Mouse (Mus musculus) C2C12 (cell line): ENCODE results near the gene Rrp12.

ENCODE experiments used
- CEBPB ChIP-seq: IDR thresholded peaks from one replicate; pipeline ENCODE4 v1.6.1; 2011; ENCODE audit warnings: low read depth, mild to moderate bottlenecking, control low read depth, moderate library complexity
- CTCF ChIP-seq: IDR thresholded peaks from one replicate; pipeline ENCODE4 v1.5.1; 2011; ENCODE audit not compliant: control insufficient read depth, insufficient read depth, insufficient read length
- MAX ChIP-seq: IDR thresholded peaks from one replicate; pipeline ENCODE4 v1.6.1; 2011; ENCODE audit warnings: mild to moderate bottlenecking, control low read depth
- USF1 ChIP-seq: IDR thresholded peaks from one replicate; pipeline ENCODE4 v1.6.1; 2011; ENCODE audit warnings: low read depth, mild to moderate bottlenecking, control low read depth, moderate library complexity

DNA sequence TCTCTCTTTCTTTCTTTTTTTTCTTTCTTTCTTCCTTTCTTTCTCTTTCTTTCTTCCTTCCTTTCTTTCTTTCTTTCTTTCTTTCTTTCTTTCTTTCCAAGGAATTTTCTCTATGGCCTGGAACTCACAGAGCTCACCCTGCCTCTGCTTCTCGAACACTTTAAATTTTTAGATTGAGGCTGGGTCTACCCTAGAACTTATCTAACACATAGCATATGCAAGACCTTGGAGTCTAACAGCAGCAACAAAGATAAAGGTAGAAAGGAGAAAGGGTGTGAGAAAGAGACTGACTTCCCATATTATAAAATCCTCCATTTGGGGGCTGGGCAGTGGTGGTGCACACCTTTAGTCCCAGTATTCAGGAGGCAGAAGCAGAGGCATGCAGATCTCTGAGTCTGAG is 73.4 kb downstream of the Rrp12 start:
- TF ChIP-seq CTCF (no peak), MAX (no peak), CEBPB (no peak), USF1 (no peak)
